Mouse (Mus musculus) monocyte, adult 2 months (primary cell): ENCODE data around the gene Sell.

Source experiments
- DNase-seq, 2 experiments: peaks; one replicate each; pipeline ENCODE4 v3.0.0; 2022; ENCODE audit warnings: low spot score in 2 of 2, low read depth in 1 of 2

The Sell gene

DNA sequence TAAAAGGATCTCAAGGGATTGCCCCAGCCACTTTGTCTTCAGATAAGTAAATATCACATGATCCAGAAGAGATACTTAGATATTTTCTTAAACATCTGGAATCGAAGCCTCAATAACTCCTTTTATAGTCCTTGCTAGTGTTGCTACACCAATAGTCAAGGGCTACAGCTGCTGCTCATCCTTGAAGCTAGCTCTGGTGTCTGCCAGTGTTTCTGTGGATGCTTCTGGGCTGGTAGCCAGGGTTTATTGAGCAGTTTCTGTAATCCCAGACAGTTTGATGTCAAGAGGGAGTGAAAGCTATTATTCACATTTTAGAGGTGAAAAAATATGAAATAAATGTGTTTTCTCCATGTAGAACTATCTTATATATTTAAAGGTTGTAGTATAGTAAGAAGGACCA lies 70.8 kb downstream of the Sell start:
- DNase-seq: no peak
